Mouse (Mus musculus): ENCODE measurements around the gene Ift88.
A peak's percentile ranks its signal among the peaks of the same experiment; 100 is the strongest.
"Not testable (repeated sequence)": the region's sequence is repeated elsewhere in the genome, so short reads cannot be mapped to it uniquely, and the experiment has no call there.

Gene Ift88

DNA sequence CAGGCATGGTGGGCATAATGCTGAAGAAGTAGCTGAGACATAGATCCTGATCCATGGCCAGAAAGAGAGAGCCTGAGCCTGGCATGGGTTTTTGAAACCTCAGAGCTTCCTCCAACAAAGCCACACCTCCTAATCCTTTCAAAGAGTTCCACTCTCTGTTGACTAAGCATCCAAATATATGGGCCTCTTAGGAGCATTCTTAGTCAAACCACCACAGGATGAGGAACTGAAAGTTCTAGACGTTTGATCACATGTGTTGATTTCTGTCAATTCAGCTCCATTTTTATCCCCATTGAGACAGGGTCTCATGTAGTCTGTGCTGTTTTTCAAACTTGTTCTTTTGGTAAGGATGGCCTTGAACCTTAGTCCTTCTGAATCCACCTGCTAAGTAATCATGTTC lies 28.7 kb downstream of the Ift88 start:
- no peak for DNase-seq (ENCODE audit: low spot score)

DNA sequence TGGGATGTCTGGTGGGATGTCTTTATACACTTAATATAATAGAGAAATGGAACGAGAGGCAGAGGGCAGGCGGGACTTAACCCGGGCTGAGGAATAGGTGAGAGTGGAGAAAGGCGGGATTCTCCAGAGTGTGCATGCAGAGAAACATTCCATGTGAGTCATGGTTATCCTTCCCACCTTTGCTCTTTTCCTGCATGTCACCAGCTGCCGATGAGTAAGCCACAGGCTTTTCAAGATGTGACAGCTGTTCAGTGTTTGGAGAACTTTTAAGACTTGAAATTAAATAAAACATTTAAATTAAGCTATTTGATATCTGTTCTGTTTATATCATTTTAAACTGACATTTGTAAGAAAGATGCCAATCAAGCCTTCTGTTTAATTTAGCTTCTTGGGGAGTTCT lies 36.0 kb downstream of the Ift88 start:
- no peak for DNase-seq (ENCODE audit: low spot score)

DNA sequence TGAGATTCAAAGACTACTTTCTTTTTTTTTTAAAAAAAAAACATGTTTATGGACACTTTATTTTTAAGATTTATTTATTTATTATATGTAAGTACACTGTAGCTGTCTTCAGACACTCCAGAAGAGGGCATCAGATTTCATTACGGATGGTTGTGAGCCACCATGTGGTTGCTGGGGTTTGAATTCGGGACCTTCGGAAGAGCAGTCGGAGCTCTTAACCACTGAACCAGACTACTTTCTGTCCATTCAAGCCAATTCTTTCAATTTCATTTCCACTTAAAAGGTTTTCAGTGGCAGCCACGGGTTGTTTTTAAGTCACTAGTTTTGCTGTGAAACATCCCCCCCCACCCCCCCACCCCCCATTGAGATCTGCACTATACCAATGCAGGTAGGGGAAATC lies 36.5 kb downstream of the Ift88 start:
- not testable (repeated sequence) for DNase-seq (ENCODE audit: low spot score)

DNA sequence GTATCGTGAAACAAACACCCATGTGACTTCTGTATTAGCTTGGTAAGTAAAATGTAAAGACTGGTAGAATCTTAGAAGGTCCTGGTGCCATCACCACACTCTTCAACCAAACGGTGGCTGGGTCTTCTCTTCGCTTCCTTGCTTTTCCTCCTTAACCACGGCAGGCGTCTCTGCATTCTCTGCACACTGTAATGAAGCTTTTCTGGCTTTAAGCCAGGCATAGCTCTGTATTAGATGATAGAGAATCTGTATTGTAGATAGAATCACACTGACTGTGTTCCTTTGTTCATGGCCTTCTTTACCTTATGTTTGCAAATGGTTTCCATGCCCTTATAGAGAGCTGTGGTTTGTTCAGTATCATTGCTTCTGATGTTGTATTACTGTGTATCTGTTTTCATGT lies 39.0 kb downstream of the Ift88 start:
- DNase-seq (ENCODE audit: low spot score) = no peak

DNA sequence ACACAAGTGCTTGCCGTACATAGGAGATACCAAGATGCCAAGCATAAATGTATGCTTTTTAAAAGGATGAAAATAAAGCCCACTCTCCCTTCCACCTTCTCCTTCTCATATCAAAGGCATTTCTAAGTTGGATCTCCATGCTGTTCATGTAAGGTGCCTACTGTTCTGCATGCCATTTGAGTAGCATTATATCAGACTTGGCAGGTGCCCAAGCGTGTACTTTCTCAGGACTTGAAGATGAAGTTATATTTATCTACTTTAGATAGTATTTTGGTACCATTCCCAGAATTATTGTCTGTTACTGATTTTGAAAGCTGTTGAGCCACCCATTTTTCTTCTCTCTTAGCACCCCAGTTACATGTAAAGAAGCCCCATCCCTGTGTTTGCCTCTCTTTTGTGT lies 51.2 kb downstream of the Ift88 start:
- no peak for DNase-seq (ENCODE audit: low spot score)

DNA sequence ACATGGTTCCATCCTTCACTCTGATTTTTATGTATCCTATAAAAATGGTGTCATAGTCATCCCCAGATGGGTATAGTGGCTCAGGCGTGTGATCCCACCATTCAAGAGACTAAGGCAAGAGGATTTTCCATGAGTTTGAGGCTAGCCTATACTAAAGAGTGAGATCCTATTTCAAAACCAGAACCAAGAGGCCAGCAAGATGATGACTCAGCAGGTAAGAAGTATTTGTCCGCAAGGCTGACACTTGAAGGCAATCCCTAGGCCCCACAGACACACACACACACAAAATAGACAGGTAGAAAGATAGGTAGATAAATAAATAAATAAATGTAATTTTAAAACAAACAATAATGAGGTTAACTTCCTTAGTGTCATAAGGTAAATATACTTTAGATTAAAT lies 58.4 kb downstream of the Ift88 start:
- DNase-seq (ENCODE audit: low spot score) = no peak

DNA sequence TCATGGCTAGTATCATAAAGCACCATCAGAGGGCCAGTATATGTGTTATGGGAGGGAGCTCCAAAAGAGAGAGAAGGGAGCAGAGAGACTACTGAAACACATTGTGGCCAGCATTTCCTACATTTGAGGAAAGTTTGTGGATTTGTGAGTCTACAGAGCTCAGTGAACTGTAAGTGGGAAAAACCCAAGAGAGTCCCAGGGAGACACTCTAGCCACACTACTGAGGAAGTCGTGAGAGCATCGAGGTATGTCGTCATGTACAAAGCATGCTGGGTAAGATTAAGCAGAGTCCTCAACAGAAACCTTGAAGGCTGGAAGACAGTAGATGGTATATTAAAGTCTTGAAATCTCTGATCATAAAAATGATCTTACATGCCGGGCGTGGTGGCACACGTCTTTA lies 60.3 kb downstream of the Ift88 start:
- DNase-seq (ENCODE audit: low spot score) = no peak

DNA sequence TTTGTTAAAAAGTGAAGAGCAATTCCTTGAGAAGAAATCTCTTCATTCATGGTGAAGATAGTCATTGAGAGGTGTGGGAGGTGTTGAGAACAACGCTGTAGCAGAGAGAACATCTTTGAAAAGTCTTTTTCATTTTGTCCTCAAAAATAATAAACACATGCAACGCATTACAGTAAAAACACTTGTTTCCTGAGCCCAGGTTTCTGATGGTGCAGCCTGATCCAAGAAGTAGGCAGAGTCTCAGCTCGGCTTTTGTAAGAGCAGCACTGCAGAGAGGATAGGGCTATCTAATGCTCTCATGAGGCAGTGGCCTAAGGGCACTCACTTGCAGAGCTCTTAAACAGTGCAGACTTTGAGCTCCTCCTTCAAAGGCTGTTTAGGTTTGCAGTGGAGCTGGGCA lies 65.8 kb downstream of the Ift88 start:
- DNase-seq (ENCODE audit: low spot score) = no peak

DNA sequence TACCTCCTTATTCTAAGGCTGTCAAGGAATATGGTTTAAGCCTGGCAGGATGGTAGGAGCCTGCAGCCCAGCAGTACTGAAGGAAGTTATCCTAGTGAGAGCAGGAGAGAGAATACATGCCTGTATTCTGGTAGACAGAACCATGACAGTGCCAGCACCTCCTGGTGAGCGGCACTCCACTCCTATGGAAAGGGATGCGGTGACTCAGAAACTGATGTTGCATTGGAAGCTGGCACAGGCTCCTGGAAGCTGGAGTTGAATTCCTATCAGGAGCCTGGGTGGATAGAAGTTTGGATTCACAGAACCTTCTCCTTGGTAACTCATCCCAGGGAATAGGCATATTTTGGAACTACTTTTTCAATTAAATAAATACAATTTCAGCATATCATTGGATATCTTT lies 70.0 kb downstream of the Ift88 start:
- no peak for DNase-seq (ENCODE audit: low spot score)

DNA sequence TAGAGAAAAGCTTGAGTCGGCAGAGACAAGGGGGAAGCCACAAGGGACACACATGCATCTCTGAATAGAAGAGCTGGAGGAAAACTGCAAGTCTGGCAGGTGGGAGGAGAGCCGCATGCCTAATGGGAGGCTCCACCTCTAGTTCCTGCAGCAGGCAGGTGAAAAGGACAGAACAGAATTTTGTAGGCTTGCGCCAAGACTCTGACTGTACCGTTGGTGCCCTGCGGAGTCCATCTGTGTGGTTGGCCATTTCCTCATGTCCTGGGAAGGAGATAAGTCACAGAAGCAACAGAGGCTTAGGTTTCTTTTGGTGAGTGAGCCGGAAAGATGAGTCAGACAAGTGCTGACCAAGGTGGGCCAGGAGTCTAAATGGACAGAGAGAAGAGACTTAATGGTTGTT lies 79.9 kb downstream of the Ift88 start:
- DNase-seq (ENCODE audit: low spot score) = no peak

DNA sequence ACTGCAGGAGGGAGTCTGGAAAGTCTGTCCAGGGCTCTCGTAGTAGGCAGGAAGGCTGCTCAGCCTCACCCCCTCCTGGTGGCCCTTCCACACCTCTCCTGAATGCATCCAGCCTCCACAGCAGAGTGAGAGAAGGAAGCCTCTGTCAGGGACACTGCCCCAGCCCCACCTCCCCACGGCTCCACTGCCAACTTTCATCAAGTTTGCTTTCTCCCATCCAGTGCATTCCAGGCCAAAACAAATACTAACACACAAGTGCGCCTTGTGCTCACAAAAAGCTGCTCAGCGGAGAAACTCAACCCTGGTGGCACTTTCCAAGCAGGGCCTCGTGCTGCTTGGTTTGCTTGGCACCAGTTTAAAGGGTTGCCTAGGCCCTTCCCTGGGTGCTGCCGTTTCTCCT lies 85.7 kb downstream of the Ift88 start:
- DNase-seq (ENCODE audit: low spot score) = peak; percentile 21

DNA sequence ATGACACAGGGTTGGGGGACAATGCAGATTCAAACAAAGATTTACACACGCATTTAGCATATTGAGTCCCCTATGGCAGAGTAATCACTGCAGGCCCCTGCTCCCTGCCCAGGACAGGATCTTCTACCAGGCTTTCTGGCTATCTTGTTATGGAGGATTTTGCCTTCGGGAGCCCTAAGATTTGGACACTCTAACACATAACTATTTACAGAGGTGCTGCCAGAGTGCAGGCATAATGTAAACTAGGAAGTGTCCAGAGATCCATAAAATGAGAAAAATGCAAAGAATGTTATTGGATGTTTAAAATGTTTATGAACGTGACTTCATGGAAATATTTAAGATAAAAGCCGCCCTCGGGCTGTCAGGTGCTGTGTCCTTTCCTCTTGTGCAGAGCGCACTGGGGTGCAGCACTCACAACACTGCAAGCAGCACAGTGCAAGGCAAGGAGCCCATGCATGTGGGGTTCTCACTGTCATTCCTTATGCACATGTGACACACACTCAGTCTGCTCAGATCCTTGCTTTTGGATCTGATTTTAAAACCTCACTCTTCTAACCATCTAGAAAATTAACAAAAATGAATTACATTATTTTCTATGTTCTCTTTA lies 91.4 kb downstream of the Ift88 start:
- no peak for DNase-seq (ENCODE audit: low spot score)

DNA sequence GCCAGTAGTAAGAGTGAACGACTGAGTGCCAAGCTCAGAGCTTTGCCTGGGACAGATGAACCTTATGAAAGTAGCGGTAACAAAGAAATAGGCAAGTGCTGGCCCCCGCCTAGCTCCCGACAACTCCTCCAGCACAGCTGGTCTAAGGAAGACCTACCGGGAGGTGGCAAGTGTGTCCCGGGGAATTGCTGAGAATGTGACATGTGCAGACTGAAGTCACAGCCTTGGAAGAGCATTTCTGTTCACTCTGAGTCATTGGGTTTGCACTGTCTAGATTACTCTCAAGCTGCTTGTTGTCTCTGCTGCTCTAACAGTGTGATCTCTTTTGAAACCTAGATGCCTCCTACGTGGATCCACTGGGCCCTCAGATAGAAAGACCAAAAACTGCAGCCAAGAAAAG lies 93.1 kb downstream of the Ift88 start:
- DNase-seq (ENCODE audit: low spot score) = no peak

DNA sequence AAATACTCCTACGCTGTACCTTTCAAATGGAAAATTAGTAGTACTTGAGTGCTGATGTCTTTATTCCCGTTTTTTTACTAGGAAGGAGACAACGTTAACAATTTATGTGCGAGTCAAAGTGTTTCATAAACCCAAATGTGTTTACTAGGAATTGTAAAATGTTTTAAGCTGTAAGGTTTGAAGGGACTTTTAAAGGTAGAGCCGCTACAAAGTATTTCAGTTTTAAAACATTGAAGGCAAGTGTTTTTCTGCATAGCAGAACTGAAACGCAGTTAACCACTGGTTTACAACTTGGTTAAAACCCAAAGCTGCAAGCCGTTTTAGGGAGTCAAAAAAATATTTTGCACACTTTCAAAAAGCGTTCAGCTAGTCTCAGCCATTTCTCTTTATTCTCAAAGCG lies 99.9 kb downstream of the Ift88 start:
- no peak for DNase-seq (ENCODE audit: low spot score)

DNA sequence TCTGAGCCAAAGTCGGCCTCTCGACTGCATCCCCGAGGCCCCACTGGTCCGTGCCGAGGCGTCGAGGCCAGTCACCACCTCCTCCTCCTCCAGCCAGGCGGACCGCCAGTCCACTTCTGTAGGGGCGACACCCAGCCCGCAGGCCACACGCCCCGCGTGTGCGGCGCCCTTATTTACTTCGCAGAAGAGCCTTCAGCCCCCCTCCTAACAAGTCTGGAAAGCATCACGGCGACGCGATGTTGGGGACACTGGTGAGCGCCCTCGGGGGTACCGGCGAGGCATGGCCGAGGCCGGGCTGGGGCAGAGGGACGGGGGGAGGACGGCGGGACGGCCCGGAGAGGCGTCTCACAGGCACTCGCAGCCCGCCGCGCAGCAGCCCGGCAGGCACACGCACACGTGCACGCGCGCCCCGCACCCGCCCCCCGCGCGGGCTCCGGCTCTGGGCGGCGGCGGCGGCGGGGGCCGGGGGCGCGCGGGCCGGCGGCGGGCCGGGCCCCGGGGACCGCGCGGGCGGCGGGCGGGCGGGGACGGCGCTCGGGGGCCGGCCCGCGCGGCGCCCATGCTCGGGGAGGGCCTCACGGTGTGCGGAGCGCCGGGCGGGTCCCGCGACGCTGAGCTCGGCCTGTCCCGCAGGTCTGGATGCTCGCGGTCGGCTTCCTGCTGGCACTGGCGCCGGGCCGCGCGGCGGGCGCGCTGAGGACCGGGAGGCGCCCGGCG lies 101.0 kb downstream of the Ift88 start, which contains the start of gene Il17d:
Il17d (plus strand) TSS at position 107 of the 717 bp plus-strand sequence.
- DNase-seq (ENCODE audit: low spot score) = no peak

DNA sequence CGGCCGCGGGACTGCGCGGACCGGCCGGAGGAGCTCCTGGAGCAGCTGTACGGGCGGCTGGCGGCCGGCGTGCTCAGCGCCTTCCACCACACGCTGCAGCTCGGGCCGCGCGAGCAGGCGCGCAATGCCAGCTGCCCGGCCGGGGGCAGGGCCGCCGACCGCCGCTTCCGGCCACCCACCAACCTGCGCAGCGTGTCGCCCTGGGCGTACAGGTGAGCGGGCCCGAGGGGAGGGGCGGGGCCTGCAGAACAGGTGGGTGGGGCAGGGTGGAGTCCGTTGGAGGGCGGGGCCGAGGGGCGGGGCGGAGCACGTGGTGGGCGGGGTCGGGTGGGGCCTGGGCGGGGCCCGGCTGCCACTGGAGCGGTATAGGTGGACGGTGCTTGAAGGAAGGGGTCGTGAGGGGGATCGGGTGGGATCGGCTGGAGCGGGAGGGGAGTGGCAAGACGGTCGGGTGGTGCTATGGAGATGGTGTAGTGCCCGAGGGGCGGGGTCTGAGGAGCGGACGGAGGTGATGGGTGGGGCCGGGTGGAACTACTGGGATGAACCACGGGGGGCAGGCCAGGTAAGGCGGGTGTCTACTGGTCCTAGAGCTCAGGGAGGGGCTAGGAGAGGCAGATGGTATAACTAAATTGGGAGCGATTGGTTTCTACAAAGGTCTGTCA lies 101.7 kb downstream of the Ift88 start:
- DNase-seq (ENCODE audit: low spot score) = no peak

DNA sequence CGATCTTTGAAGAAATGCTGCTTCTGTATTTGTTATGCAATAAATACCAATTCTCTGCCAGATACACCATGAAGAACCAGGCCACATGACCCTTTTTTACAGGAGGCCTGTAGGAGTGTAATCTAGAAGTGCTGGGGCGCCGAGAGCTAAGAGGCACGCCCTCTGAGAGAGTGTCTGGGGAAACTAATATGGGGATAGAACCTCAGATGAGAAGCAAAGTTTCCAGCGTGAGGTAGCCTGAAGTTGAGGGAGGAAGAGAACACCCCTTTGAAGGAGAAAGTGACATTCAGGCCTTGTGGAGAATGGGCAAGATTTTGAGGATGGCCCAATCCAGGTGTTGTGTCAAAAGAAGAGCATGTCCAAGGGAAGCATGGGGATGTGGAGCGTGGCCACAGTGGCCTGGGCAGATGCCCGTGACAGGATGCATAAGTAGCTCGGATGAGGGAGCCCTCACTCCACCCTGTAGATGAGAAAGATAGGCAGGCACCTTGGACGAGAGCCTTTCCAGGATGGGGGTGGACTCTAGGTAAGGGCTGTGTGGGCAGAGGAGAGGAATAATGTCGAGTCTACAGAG lies 102.3 kb downstream of the Ift88 start:
- no peak for DNase-seq (ENCODE audit: low spot score)

DNA sequence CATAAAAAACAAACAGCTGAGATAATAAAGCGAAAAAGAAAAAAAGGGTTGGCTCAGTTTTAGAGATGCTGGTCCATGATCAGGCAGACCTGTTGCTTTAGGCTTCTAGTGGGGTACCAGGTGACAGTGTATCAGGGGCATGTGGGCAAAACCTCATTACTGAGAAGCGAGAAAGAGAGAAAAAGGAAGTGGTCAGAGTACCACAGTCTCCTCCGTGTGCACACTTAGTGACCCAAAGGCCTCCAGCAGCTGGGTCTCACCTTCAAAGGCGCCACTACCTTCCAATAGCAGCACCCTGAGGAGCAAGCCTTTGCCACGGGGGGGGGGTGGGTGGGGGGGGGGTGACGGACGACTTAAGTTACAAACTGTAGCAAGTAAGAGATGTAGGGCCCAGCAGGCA lies 103.3 kb downstream of the Ift88 start:
- no peak for DNase-seq (ENCODE audit: low spot score)

DNA sequence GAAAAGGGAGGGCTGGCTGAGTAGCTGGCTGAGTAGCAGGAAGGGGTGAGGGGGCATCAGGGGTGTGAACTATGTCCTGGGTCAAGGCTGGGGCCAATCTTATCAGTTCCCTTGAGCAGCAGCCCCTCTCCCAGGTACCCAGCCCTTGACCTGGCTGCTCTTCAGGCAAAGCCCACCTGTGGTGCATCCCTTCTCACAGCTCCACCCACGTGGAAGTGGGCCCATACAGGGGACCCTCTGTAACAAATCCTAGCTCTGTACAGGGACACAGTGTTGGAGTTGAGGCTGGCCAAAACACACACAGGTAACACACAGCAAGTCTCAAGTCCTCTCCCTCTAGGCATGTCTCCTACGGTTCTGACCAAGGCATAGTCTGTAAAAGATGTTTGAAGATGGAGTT lies 103.7 kb downstream of the Ift88 start:
- DNase-seq (ENCODE audit: low spot score) = no peak

DNA sequence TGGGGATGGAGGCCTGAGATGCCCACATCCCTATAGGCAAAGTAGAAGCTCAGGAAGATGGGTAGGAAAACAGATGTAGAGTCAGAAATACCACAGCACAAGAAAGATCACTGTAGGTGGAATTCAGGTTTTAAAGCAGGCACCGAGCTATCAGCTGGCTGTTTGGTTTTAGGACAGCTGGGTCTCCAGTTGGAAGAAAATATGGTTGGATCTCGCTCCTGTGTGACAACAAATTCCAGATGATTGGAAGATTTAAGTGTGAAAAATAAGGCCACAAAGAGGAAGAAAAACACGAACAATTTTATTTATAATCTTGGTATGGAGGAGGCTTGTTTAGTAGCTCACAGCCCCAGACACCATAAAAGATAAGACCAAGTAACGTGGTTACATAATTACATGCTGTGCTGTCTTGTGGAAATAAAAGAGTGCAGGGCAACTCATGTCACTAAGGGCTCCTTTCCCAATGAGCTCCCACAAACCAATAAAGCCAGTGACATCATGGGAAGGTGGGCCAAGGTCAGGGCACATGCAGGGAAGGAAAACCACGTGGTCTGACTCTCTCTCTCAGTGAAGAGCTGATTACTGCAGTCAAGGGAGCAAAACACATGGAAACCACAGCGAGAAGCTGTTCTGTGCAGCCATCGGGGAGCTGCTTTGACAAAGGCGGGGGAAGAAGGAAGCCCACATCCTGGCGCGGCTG lies 105.4 kb downstream of the Ift88 start:
- DNase-seq (ENCODE audit: low spot score) = no peak

DNA sequence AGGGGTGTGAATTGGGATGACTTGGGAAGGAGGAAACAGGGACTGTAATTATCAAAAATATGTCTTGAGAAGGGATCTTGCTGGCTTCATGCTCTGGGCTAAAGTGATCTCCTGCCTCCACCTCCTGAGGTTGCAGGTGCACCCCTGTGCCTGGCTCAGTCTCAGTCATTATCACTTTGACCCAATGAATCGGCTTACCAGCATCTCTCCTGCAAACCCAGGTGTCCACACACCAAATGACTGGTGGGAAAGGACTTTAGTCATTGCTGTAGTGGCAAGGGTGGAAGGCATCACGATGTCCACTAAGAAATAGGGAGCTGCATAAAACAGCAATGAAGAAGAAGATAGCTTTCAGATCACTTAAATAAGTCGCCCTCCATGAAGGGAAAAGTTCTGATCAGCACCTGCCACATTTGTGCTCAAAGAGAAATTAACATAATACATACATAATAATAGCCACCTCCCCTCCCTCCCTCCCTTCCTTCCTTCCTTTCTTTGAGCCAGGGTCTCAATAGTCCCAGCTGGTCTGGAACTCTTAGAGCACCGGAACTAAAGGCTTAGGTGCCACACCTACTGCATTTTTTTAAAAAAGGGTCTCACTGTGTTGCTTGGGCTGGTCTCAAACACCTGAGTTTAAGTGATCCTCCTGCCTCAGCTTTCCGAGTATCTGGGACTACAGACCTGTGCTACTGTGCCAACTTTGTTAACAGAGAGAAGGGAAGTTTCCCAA lies 106.1 kb downstream of the Ift88 start:
- DNase-seq (ENCODE audit: low spot score) = no peak

DNA sequence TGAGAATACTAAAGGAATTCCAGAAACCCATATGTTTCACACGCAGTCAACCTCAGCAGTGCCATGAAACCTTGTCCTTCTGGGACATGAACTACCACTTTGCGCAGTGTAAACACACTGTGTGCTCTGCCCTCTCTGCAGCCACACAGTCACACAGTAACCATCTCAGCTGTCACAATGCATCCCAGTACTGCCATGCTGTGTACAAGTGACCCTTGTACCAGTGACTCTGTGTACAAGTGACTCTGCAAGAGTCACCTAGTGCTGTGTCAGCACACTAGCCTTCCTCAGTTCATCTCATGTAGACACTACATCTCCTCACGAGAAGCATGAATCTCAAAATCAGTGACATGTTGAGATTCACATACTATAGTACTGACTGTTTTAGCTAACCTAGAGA lies 108.7 kb downstream of the Ift88 start:
- no peak for DNase-seq (ENCODE audit: low spot score)

All from adipocyte (in vitro differentiated cells).